In the genomic region with DNA sequence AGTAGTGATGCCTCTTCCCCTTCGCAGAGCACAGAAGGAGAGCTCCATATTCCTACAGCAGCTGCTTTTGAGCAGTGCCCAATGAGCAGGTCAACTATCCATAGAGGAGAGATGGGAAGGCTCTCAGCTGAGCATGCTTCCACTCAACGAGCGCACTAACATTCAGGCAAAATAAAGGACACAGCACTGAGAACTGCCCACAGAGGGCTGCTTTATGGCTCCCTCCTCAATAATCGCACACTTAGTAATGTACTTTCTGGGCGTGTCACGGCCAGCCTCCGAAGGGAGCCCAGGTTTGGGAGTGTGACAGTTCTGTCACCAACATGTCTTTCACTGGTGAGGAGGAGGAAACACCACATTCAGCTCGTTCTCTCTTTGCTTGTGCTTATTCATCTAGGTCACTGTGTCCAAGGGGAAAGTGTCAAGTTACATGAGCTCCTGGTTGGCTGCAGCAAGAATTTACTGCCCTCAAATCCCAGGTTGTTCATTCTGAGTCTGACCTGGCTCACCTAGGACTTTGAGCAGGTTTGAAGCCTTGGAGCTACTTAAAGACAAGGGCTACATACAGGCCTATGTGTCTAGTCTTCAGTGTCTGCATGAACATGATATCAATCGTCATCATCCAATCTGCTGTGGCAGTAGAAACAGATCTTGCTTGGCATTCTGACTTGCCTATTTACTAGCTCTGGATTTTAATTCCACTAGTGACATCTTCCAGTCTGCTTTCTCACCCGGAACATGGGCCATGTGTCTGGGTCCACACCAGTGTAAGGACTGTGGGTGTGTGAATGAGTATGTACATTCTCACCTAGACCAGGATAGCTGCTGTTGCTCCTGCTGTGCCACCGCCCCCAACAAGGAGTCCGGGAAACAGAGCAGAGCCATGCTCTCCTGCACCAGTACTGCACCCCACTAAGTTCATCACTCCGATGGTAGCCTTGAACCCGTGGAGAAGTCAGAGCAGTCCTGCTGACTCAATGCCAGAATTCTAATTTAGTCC, we compare ENCODE assay signal across 30 mouse cellular contexts. TPM values are rescaled to one million over a fixed set of nuclear protein-coding genes. Genes with fewer than 3 reads are reported as not detected.
DNase-seq lines count a peak whose midpoint lies in the region; ATAC-seq and TF ChIP-seq lines count a peak whose summit lies in the region.
"Had no signal": no experiment of that assay in that cellular context is flagged by ENCODE, and none has a peak within 500 bp of the region (broad histone marks: within the 10 kb centered on the region; RNA-seq: fewer than 3 reads in every experiment).

No protein-coding gene starts in this region.

- no peaks in the 10 kb centered on the region; the same call in 1 of the 2 replicates for H3K9me3 ChIP-seq in kidney, embryonic 16.5 days (ENCODE audit: low read length)
- H3K9me3 ChIP-seq: embryonic facial prominence, embryonic 13.5 days; forebrain, embryonic 10.5 days; forebrain, embryonic 15.5 days; hindbrain, embryonic 12.5 days; liver, embryonic 12.5 days; neural tube, embryonic 12.5 days had no signal

- H3K36me3 ChIP-seq in kidney, embryonic 16.5 days (ENCODE audit: insufficient read depth, low read length), result peaks cover 32% of the 10 kb centered on the region
- no peaks in the 10 kb centered on the region for H3K36me3 ChIP-seq in thymus, adult 2 months (ENCODE audit: control insufficient read depth, insufficient read depth, low read length)
- H3K36me3 ChIP-seq: forebrain, embryonic 15.5 days; hindbrain, embryonic 12.5 days; liver, embryonic 12.5 days; neural tube, embryonic 12.5 days had no signal

- peak; percentile 67; the same call in 1 of the 2 replicates for ATAC-seq in kidney, embryonic 16.5 days (ENCODE audit: low FRiP score, low TSS enrichment)
- ATAC-seq: CD4-positive, CD25-positive, alpha-beta regulatory T cell, adult 4 months; forebrain, embryonic 15.5 days; hindbrain, postnatal 0 days; liver, embryonic 12.5 days; liver, postnatal 0 days; midbrain, embryonic 16.5 days had no signal

- peak; percentile 10 for DNase-seq in kidney, adult 11 months
- no peak for DNase-seq in kidney, postnatal 25 days
- DNase-seq in kidney, postnatal 10 days, result no peak
- DNase-seq in kidney, postnatal 14 days, result peak; percentile 18
- DNase-seq in thymus, adult 2 months, result no peak
- DNase-seq in ovary, postnatal 10 days (ENCODE audit: low spot score), result no peak
- DNase-seq: adrenal gland, postnatal 25 days; cerebellum, adult 11-12 months; cerebellum, adult 9-11 months; heart, adult 2 months; heart, postnatal 36 days; layer of hippocampus, adult 9-11 months; liver, postnatal 0 days; lung, postnatal 36 days; thymus, postnatal 4 days had no signal

- H3K4me1 ChIP-seq in kidney, embryonic 16.5 days (ENCODE audit: insufficient read depth, low read length), result peaks cover 12% of the 10 kb centered on the region; the same call in 1 of the 2 replicates
- no peaks in the 10 kb centered on the region for H3K4me1 ChIP-seq in thymus, adult 2 months (replicated peaks; ENCODE audit: control insufficient read depth, insufficient read depth, low read length)
- H3K4me1 ChIP-seq: embryonic facial prominence, embryonic 13.5 days; forebrain, embryonic 15.5 days; hindbrain, embryonic 12.5 days; liver, embryonic 12.5 days; neural tube, embryonic 12.5 days had no signal

- WGBS in kidney, embryonic 16.5 days, result 48% methylated on average over 14 of the region's 14 CpGs
- WGBS in thymus, adult 2 months, result 87% methylated on average over 14 of the region's 14 CpGs

- no peak overlapping the region for H3K9ac ChIP-seq in kidney, embryonic 16.5 days (replicated peaks; ENCODE audit: low read length)
- H3K9ac ChIP-seq: embryonic facial prominence, embryonic 13.5 days; forebrain, embryonic 15.5 days; hindbrain, embryonic 12.5 days; liver, embryonic 12.5 days; liver, postnatal 0 days; neural tube, embryonic 12.5 days had no signal

- H3K4me3 ChIP-seq in kidney, embryonic 16.5 days (ENCODE audit: low read length), result no peak overlapping the region
- H3K4me3 ChIP-seq in thymus, adult 2 months (ENCODE audit: control insufficient read depth, insufficient read depth, low read length), result no peak overlapping the region
- H3K4me3 ChIP-seq: embryonic facial prominence, embryonic 13.5 days; forebrain, embryonic 10.5 days; forebrain, embryonic 15.5 days; heart, adult 2 months; hindbrain, embryonic 12.5 days; liver, embryonic 12.5 days; neural tube, embryonic 12.5 days had no signal

- no peaks in the 10 kb centered on the region for H3K27me3 ChIP-seq in kidney, embryonic 16.5 days (ENCODE audit: insufficient read depth, low read length)
- H3K27me3 ChIP-seq in thymus, adult 2 months (ENCODE audit: control insufficient read depth, insufficient read depth, low read length), result no peaks in the 10 kb centered on the region
- H3K27me3 ChIP-seq: embryonic facial prominence, embryonic 13.5 days; forebrain, embryonic 15.5 days; hindbrain, embryonic 12.5 days; liver, embryonic 12.5 days; neural tube, embryonic 12.5 days had no signal

- no peak for TF ChIP-seq POLR2A in thymus, adult 2 months (IDR thresholded peaks at IDR 0.05; ENCODE audit: control insufficient read depth, extremely low read depth, insufficient read depth, low read length, poor library complexity)

- H3K4me2 ChIP-seq in kidney, embryonic 16.5 days (replicated peaks; ENCODE audit: low read depth, low read length), result no peak overlapping the region
- H3K4me2 ChIP-seq: embryonic facial prominence, embryonic 13.5 days; forebrain, embryonic 15.5 days; hindbrain, embryonic 12.5 days; liver, embryonic 12.5 days; midbrain, embryonic 11.5 days; neural tube, embryonic 12.5 days had no signal

- peak overlapping the region; percentile 37; the same call in 1 of the 2 replicates for H3K27ac ChIP-seq in kidney, embryonic 16.5 days (ENCODE audit: low read length)
- no peak overlapping the region for H3K27ac ChIP-seq in thymus, adult 2 months (ENCODE audit: control insufficient read depth, insufficient read depth, low read length)
- H3K27ac ChIP-seq: embryonic facial prominence, embryonic 13.5 days; forebrain, embryonic 10.5 days; forebrain, embryonic 15.5 days; heart, adult 2 months; hindbrain, embryonic 12.5 days; hindbrain, postnatal 0 days; liver, embryonic 12.5 days; neural tube, embryonic 12.5 days had no signal

- TF ChIP-seq CTCF in thymus, adult 2 months (IDR thresholded peaks at IDR 0.05; ENCODE audit: borderline replicate concordance, control insufficient read depth, extremely low read depth, insufficient read depth, low read length, poor library complexity), result no peak

RNA-seq across cellular contexts. Expression of a gene that starts 40.9 kb away (rescaled TPM):
- 0.45 and 0.50 TPM in 2 replicates for polyA plus RNA-seq in kidney, embryonic 16.5 days (2015; fragmentation: Nextera tagmentation; extraction: Ambion mirVana)
- polyA plus RNA-seq in thymus, adult 2 months (2012; rRNA removed), result 0.10 TPM in 1 of 2 replicates, not detected in the other
- polyA plus RNA-seq: forebrain, embryonic 15.5 days; heart, adult 2 months; heart, embryonic 14.5 days; liver, embryonic 12.5 days; liver, postnatal 0 days; midbrain, embryonic 11.5 days; midbrain, embryonic 16.5 days; neural tube, embryonic 12.5 days; thymus, postnatal 0 days had no signal

RNA-seq across cellular contexts. Expression of a gene that starts 49.9 kb away (rescaled TPM):
- polyA plus RNA-seq in kidney, embryonic 16.5 days (2015; fragmentation: Nextera tagmentation; extraction: Ambion mirVana), result 2.4 and 2.6 TPM in 2 replicates
- 0.14 and 0.31 TPM in 2 replicates for polyA plus RNA-seq in thymus, adult 2 months (2012; rRNA removed)
- polyA plus RNA-seq: CD4-positive, CD25-positive, alpha-beta regulatory T cell, adult 4 months had no signal

RNA-seq across cellular contexts. Expression of a gene that starts 56.2 kb away (rescaled TPM):
- not detected in 2 replicates for polyA plus RNA-seq in kidney, embryonic 16.5 days (2015; fragmentation: Nextera tagmentation; extraction: Ambion mirVana)
- not detected in 2 replicates for polyA plus RNA-seq in thymus, adult 2 months (2012; rRNA removed)
- polyA plus RNA-seq: CD4-positive, CD25-positive, alpha-beta regulatory T cell, adult 4 months; embryonic facial prominence, embryonic 13.5 days; forebrain, embryonic 10.5 days; forebrain, embryonic 15.5 days; heart, adult 2 months; heart, embryonic 14.5 days; hindbrain, embryonic 12.5 days; hindbrain, postnatal 0 days; limb, embryonic 14.5 days; liver, embryonic 12.5 days; liver, postnatal 0 days; lung, embryonic 16.5 days; midbrain, embryonic 11.5 days; midbrain, embryonic 16.5 days; neural tube, embryonic 12.5 days; thymus, postnatal 0 days had no signal

Comparison
In these comparisons a context has a peak if more than half of its experiments do, and no peak if none do; other contexts are left out.
1. DNase-seq: peak in kidney, adult 11 months (single experiment) and kidney, postnatal 14 days (single experiment); none in kidney, postnatal 25 days (0 of 2), kidney, postnatal 10 days (single experiment), thymus, adult 2 months (single experiment) and ovary, postnatal 10 days (single experiment).